Mouse (Mus musculus): ENCODE results near the gene Zic5.

Gene Zic5

DNA sequence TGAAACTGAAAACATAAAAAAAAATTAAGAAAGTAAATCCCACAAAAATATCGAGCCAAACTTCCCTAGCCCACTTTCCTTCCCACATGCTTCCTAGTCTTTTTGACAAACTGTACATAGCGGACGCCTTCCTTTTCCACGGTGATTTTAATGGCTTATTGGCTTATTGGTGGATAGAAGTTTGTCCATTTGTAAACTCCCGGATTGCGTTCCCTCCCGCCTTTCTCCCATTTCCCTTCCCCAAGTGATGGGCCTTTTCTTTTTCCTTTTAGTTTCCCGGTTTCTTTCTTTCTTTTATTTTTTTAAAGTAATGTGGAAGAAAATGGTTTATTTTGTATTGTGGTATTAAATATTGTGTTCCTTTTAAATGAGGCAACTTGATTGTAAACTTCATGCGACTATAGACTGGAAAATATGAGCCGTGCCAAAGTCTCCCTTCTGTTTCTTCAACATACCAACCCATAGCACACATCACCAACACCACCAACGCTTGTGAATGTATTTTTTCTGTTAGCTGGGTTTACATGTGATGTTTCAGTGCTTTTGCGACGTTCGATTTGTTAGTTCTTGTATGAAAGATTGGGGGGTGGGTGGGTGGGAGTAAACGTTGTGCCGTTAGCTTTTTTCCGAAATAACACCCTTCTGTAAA, 14.1 kb upstream of the Zic5 start:
- DNase-seq, result peak; percentile 30

DNA sequence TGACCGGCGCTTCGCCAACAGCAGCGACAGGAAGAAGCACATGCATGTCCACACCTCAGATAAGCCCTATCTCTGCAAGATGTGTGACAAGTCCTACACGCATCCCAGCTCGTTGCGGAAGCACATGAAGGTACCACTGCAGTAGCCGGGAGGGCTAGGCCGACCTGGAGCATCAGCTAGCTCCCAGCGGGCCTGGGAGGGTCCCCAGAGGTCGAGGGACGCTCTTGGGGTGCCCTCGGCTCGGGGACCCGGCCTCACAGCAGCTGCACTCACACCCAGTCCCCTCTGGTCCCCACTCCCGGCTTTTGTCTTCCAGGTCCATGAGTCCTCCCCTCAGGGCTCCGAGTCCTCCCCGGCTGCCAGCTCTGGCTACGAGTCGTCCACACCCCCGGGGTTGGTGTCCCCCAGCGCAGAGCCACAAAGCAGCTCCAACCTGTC, 13.1 kb upstream of the Zic5 start:
- peak; percentile 69 for DNase-seq

DNA sequence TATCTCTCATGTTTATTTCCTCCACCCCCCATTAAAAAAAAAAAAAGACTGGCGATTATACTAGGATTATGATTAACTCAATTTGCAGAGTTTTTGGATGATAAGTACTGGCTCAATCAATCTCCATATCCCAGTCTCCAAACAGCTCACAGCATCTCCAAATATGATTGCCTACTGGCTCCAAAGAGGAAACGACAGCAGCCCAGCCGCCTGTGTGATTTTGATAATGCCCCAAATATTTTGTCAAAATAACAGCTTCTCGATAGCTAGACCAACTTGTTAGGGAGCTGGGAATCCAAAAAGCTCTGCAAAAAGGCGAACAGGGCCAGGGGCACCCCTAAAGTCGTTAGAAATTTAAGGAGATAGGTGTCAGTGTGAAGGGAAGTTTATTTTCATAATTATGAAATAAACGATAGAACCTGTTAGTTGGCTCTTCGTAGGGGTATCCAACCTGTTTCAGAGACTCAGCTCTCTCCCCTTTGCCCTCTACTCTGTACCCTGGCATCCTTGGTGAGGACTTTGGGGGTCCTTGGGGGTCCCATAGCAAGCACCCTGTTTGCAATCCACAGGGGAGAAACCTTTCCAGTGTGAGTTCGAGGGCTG, 12.6 kb upstream of the Zic5 start:
- no peak for DNase-seq

DNA sequence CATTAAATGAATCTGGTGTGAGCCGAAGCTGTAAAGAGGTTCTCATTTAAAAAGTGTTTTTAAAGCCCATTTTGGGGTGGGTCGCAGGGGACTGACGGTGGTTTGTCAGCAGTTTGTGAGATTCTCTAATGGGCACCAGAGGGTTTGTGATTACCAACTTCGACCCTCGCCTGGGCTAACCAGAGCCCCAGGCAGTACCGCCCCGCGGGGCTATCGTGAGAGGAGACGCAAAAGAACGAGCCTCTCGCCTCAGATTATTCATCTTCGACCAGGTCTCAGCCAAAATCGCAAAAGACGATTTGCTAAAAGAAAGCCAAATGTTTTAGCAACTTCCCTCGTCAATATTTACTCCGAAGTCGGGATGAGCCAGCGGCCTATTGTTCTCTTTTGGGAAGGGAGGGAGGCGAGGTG, 11.8 kb upstream of the Zic5 start:
- DNase-seq, result peak; percentile 67

DNA sequence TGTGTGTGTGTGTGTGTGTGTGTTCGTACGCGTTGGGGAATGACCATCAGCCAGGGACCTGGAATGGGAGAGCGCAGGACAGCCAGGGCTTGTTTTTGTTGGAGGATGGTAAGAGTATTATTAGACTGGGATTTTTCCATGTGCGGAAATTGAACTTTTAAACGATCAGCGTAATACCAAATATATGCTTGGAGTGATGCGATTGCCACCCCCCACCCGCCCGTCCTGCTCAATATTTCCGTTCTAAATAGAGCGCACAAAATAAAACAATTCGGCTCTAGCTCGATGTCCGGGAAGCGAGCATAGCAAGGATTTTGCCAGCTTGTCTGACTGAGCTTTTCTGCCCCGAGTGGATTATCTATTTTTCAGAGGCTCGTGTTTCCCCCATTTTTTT, 11.3 kb upstream of the Zic5 start:
- no peak for DNase-seq

DNA sequence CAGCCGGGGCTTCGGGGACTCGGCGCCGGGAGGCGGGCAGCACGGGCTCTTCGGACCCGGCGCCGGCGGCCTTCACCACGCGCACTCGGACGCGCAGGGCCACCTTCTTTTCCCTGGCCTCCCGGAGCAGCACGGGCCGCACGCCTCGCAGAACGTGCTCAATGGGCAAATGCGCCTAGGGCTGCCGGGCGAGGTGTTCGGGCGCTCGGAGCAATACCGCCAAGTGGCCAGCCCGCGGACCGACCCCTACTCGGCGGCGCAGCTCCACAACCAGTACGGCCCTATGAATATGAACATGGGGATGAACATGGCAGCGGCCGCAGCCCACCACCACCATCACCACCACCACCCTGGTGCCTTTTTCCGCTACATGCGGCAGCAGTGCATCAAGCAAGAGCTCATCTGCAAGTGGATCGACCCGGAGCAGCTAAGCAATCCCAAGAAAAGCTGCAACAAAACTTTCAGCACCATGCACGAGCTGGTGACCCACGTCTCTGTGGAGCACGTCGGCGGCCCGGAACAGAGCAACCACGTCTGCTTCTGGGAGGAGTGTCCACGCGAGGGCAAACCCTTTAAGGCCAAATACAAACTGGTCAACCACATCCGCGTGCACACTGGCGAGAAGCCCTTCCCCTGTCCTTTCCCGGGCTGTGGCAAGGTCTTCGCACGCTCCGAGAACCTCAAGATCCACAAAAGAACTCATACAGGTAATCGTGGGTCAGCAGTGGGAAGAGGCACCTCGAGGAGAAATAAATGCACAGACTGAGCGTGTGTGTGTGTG, 10.8 kb upstream of the Zic5 start:
- peak; percentile 65 for DNase-seq

DNA sequence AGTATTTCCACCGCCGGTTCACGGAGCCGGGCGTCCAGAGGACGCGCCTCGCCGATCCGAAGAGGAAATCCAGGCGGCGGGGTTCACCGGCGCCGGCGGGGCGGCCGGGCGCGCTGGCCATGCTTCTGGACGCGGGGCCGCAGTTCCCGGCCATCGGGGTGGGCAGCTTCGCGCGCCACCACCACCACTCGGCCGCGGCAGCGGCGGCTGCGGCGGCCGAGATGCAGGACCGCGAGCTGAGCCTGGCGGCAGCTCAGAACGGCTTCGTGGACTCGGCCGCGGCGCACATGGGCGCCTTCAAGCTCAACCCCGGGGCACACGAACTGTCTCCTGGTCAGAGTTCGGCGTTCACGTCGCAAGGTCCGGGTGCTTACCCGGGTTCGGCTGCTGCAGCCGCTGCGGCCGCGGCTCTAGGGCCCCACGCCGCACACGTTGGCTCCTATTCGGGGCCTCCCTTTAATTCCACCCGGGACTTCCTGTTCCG, 10.1 kb upstream of the Zic5 start:
- peak; percentile 66 for DNase-seq

DNA sequence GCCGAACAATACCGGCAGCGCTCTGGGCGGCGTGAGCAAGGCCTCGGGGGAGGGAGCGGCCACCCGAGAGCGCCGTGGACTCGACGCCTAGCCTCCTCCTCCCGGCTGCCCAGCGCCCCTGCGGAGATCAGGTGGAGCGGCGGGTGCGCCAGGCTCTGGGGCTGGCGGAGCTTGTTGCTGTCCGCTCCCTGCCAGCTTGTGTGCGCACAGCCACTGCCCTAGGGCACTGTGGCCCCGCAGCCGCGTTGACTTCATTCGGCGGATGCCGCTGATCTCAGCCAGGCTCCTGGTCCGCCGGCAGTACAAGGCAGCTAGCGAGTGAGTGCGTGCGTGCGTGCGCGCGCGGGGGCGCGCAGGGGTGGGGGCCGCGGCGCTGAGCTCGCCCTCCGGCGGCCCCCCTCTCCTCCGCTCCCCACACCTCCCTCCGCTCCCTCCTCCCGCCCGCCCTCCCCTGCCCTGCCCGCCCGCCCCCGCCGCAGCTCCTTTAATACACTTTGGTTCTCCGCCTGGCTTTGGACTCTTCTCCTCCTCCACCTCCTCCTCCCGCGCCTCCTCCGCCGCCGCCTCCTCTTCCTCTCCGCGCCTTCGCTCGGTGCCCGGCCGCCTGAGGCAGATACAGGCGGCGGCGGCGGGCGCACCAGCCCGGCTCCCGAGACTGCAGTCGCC, 9.5 kb upstream of the Zic5 start, which contains the start of gene Zic2:
TSS of gene Zic2 (plus strand) at position 545 of the 666 bp plus-strand sequence.
- DNase-seq, result peak; percentile 88

DNA sequence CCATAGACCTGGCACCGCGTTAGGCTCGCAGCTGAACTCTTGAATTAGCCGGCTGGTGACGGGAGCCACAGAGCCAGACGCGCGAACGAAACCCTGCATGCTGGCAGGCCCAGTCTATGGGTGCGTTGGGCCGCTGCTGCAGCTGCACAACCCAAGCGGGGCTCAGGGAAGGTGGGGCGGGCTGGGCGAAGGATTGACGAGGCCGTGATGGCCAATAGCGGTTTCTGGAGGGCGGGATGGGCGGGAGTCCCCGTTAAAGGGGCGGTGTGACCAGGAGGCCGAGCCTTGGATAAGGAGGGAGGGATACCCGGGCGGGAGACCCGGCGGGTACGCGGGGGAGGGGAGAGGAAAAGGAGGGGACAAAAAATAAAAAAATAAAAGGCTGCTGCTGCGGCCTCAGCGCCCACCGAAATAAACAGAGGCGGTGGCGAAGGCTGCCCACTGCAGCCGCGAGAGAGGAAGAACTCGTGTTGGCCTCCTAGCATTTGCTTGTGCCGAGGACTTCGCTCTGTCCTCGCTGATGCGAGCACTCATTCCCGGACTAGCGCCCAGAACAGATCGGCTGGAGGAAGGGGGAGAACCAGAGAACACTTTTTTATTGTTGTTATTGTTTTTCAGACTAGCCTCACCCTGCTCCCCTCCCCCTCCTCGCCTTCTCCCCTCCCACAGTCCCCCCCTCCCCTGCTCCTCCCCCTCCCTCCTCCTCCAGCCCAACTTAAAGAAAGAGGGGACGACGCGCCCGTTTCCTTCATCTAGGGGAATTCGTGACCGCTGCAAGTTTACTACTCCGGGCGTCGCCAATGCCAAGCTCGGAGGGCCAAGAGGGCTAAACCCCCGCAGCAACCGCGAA, 8.8 kb upstream of the Zic5 start:
- DNase-seq, result peak; percentile 91

DNA sequence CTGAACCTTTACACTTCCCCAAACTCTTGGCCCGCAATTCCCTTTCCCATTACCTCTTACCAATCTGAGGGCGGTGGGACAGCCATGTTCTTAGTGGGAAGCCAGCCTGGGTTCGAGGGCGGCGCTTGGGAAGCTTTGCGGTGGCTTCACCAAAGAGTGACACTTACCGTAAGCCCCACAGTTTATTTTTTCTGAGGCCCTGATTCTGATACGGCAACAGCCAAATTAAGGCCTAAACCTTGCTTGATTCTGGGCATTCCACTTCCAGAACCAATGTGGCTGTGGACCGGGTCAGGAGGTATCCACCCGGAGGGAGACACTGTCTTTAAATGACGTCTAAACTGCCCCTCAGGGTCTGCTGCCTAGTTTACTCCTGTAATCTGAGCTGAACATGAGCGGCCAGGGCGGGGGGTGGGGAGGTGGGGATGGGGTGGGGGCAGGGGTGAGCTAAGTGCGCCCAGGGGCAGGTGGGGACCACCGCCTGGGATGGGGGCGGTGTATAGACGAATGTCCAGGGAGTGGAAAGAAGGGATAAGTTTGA, 7.8 kb upstream of the Zic5 start:
- peak; percentile 48 for DNase-seq

DNA sequence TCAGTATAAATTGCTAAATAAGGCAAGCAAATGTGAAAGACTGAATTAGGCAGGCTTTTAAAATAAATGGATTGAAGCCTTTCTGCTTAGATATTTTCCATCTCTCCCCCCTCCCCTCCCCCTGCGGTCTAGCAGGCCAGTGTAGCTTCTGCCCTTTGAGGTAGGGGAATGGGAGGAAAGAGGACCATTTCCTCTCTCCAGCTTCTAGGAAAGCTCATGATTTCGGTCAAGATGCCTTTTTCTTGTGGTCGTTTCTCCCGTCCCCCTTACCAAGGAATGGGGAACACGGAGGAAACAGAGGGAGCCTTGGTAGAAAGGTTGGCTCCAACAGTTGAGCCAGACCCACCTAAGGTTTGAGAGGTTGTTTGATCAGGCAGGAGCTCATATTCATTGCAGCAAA, 7.2 kb upstream of the Zic5 start:
- no peak for DNase-seq

DNA sequence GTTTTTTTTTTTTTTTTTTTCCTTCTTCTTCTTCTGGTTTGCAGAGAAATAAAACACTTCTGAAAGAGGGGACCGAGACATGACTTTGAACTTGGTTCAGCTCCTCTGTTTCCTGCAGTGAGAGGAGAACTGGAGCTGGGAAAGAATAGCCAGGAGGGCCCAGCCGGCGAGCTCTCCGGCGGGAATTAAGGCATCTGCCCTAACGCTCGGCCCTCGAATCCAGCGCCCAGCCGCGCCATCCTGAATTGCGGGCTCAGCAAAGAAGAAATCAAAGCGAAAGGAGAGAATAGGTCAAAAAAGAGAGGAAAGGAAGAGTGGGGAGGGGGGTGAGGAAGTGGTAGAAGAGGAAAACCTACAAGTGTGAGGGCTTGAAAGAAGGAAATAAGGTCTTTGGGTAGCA, 6.7 kb upstream of the Zic5 start:
- DNase-seq, result peak; percentile 69

DNA sequence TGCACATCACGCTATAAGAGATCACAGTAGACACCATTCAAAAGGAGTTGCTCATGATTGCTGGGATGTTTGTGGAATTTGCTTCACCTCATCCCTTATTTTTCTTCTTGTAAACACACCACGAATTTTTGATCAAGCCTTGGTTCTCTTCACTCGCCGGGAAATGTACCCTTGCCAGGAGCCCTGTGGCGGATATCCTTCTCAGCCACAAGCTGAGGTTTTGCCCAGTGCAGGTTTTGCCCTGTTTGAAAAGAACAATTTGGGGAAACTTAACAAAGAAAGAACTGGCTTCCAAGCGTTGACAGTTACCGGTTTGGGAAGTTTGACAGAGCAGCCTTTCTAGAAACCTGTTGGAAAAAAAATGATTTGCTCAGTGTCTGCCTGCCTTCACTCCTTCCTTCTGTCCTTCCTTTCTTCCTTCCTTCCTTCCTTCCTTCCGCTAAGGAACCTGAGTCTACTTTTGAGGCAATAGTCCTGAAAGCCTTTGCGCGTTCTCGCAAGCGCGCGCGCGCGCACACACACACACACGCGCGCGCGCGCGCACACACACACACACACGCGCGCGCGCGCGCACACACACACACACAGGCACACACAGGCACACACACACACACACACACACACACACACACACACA, 6.1 kb upstream of the Zic5 start:
- DNase-seq, result peak; percentile 51

DNA sequence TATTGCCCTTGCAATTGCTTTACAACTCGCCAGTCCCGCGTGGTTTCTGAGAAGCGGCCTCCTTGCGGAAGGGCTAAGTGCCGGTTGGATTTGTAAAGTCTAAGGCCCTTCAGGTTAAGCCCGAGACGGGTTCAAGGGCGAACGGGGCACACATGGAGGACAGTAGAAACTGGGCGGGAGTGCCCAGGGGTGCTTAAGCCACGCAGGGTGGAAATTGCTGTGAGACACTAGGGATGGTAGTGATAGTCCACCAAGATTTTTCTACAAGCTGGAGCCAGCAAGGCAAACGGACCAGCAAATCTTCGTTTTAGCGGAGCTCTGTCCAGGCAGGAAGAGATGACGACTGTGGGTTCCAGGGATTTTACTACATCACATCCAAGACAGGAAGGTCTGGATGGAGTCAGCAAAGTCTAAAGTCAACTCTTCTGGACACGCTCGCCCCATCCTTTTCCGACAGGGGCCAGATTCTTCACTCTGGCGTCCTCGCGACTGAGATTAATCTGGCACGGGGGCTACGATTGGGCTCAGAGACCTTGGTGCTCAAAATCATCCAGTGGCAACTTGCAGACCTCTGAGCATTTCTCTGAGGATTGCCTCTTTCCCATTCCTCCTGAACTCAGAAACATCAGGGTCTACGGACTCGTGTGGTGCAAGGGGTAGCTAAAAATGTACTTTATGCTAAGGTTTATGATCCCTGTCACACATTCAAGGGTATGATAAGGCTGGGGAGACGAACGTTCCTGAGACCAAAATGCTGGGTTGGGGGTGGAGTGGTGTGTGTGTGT, 3.7 kb upstream of the Zic5 start:
- peak; percentile 63 for DNase-seq

DNA sequence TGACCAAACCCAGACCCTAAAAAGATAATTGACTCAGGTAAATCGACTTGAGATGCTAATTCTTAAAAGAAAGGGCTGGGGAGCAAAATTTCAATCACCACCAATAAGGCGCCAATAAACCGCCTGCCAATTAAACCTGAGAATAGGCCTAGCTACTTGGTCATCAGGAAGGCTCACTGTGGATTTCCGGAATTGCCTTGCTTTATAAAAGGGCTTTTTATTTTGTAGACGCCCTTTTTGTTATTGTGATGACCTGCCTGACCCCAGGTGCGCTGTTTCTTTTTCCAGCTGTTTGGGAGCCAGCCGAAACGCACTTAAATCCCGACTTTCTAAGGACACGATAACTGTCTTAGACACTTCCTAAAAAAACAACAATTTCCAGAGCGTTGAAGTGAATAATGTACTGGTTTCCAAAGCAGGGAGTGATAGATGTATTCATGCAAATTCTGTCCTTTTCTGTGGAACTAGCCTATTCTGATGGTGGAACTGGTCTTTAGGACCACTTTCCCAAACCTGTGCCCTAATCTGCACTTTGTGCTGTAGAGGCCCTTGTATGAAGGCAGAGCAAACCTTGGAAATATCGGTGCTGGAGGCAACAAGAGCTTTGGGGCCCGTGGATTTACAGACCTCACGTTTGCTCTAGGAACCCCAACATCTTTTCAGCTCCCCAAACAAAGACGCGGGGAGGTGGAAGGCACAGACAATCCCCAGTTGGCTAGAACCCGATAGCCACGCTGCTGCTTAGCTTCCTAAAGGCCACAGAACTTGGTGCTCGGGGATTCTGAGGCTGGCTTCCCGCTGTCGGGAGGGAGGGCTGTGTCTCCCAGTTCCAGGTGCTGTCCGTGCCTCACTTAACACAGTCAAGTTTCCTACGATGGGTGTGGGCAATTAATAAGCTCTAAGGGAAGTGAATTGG, 2.7 kb upstream of the Zic5 start:
- peak; percentile 61 for DNase-seq

DNA sequence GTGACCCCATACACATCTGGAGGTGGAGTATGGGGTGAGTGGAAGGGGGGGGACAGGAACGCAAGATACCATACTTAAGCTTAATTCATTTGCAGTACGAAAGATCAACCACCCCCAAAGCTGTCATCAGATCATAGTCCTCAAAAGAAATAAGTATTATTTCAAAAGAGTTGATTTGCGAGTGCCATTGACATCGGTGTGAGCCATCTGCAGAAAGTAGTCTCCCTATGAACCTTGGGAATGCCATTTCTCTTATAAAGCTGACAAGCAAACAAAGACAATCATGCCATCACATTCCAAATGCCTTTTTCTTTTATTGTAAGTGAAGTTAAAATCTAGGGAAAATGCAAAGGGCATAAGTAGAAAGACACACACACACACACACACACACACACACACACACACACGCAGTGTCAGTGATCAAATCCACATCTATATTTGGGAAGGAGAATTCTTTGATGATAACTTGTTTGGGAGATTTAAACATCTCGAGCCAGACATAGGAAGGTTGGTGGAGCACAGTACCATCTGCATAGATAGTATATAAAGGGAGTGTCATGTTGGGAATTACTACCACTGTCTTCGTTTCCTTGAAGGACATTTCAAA, 1.4 kb upstream of the Zic5 start:
- no peak for DNase-seq

DNA sequence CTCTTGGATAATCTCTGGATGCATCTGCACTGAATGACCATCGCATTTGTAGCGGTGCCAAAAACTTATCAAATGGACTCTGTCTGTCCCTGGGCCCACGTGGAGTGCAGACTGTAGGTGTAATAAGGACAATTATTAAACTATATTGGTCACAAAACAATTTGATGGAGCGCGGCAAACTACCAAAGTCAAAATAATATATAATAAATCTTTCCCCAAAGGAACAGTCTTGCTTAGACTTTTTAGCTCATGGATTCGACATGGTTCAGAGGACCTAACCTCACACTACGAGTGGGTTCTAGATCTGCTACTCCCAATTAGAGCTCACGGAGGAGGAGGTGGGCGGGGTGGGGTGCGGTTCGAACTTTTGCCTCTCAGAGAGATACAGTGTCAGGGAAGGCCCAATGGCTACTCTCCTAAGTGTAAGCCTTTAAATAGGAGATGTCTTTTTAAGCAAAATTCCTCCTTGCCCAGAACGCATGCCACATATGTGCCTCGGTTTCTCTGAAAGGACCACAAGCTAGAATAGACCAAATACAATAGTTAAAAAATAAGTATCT, 534 bp upstream of the Zic5 start:
- no peak for DNase-seq

DNA sequence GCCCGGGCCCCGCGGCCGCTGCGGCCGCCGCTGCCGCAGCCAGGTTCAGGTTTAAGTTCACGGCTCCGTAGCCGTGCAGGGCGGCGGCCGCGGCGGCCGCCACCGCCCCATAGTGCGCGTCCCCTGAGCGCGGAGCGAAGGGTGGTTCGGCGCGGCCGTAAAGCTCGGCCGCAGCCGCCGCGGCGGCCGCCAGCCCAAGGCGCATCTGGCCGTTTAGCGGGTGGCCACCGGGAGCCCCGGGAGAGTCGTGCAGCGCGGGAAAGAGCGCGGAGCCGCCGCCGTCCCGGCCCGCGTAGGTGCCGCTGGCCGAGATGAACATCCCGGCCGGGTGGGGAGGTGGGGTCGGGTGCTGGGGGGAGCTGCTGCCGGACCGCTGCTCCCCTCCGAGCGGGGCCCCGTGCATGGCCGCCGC, 1.1 kb downstream of the Zic5 start:
- peak; percentile 69 for DNase-seq

Measured in embryo, embryonic 11 days (tissue).